Mouse (Mus musculus): ENCODE results near the gene Hdac11. TPM values are rescaled to one million over a fixed set of nuclear protein-coding genes. Genes with fewer than 3 reads are reported as not detected.

Hdac11 gene
- total and polyA plus RNA-seq, 3 experiments, result 17.4 to 22.7 (median 18.4) TPM

- Histone ChIP-seq H3K4me3 (no peak overlapping the region), H3K27me3 (ENCODE audit: control insufficient read depth, insufficient read depth, low read length) (no peaks in the 10 kb centered on the region), H3K36me3 (ENCODE audit: control insufficient read depth, insufficient read depth, low read length) (no peaks in the 10 kb centered on the region), H3K9ac (ENCODE audit: low read depth, low read length) (no peak overlapping the region), H3K79me2 (replicated peaks; ENCODE audit: control insufficient read depth, insufficient read depth, low read length) (no peaks in the 10 kb centered on the region), H3K4me1 (ENCODE audit: control insufficient read depth, insufficient read depth, low read length) (peaks cover 3% of the 10 kb centered on the region), H3K27ac (no peak overlapping the region)
- DNase-seq, result peak; percentile 68 to 82
- WGBS, result 14% methylated on average over 3 of the region's 3 CpGs
- intact Hi-C loops (cut with DNase I), result no loop called here
- TF ChIP-seq CTCF (IDR thresholded peaks at IDR 0.05) (no peak), POLR2A (IDR thresholded peaks at IDR 0.05; ENCODE audit: insufficient read depth, low read depth, low read length) (no peak), EP300 (IDR thresholded peaks at IDR 0.05; ENCODE audit: insufficient read depth, low read depth, low read length) (0 out of 2 replicates have a peak, but pooled peaks have one; percentile 14)
These were observed 3.9 kb downstream of the Hdac11 start for GRCm38 (mm10) chr6:91160399-91160798.

- 89% methylated on average over 2 of the region's 2 CpGs for WGBS
- DNase-seq, result no peak
- intact Hi-C loops (cut with DNase I), result no loop called here
- Histone ChIP-seq H3K9ac (ENCODE audit: low read depth, low read length) (no peak overlapping the region), H3K27ac (no peak overlapping the region), H3K4me1 (ENCODE audit: control insufficient read depth, insufficient read depth, low read length) (peaks cover 3% of the 10 kb centered on the region), H3K36me3 (ENCODE audit: control insufficient read depth, insufficient read depth, low read length) (no peaks in the 10 kb centered on the region), H3K27me3 (ENCODE audit: control insufficient read depth, insufficient read depth, low read length) (no peaks in the 10 kb centered on the region), H3K4me3 (no peak overlapping the region), H3K79me2 (replicated peaks; ENCODE audit: control insufficient read depth, insufficient read depth, low read length) (no peaks in the 10 kb centered on the region)
- TF ChIP-seq CTCF (IDR thresholded peaks at IDR 0.05) (no peak), EP300 (IDR thresholded peaks at IDR 0.05; ENCODE audit: insufficient read depth, low read depth, low read length) (no peak), POLR2A (IDR thresholded peaks at IDR 0.05; ENCODE audit: insufficient read depth, low read depth, low read length) (no peak)
These were observed 4.5 kb downstream of the Hdac11 start for GRCm38 (mm10) chr6:91160976-91161375.

GRCm38 (mm10) chr6:91161506-91162235 is 5.2 kb downstream of the Hdac11 start:
- intact Hi-C loops (cut with DNase I), result no loop called here

GRCm38 (mm10) chr6:91162314-91162713 is 5.8 kb downstream of the Hdac11 start:
- Histone ChIP-seq H3K79me2 (replicated peaks; ENCODE audit: control insufficient read depth, insufficient read depth, low read length) (no peaks in the 10 kb centered on the region), H3K27ac (no peak overlapping the region), H3K9ac (ENCODE audit: low read depth, low read length) (no peak overlapping the region), H3K27me3 (ENCODE audit: control insufficient read depth, insufficient read depth, low read length) (no peaks in the 10 kb centered on the region), H3K4me3 (no peak overlapping the region), H3K4me1 (ENCODE audit: control insufficient read depth, insufficient read depth, low read length) (no peaks in the 10 kb centered on the region), H3K36me3 (ENCODE audit: control insufficient read depth, insufficient read depth, low read length) (no peaks in the 10 kb centered on the region)
- DNase-seq, result no peak
- TF ChIP-seq EP300 (IDR thresholded peaks at IDR 0.05; ENCODE audit: insufficient read depth, low read depth, low read length) (no peak), CTCF (IDR thresholded peaks at IDR 0.05) (no peak)
- 94% methylated on average over 5 of the region's 5 CpGs for WGBS
- intact Hi-C loops (cut with DNase I), result no loop called here

More at GRCm38 (mm10) chr6:91161506-91162235, 5.2 kb downstream of the Hdac11 start:
- Histone ChIP-seq H3K4me1 (ENCODE audit: control insufficient read depth, insufficient read depth, low read length) (peaks cover 3% of the 10 kb centered on the region), H3K9ac (ENCODE audit: low read depth, low read length) (no peak overlapping the region), H3K27me3 (ENCODE audit: control insufficient read depth, insufficient read depth, low read length) (no peaks in the 10 kb centered on the region), H3K27ac (no peak overlapping the region), H3K79me2 (replicated peaks; ENCODE audit: control insufficient read depth, insufficient read depth, low read length) (no peaks in the 10 kb centered on the region), H3K4me3 (no peak overlapping the region), H3K36me3 (ENCODE audit: control insufficient read depth, insufficient read depth, low read length) (no peaks in the 10 kb centered on the region)
- TF ChIP-seq CTCF (IDR thresholded peaks at IDR 0.05) (no peak), EP300 (IDR thresholded peaks at IDR 0.05; ENCODE audit: insufficient read depth, low read depth, low read length) (no peak), POLR2A (IDR thresholded peaks at IDR 0.05; ENCODE audit: insufficient read depth, low read depth, low read length) (no peak)
- 83% methylated on average over 6 of the region's 6 CpGs for WGBS
- no peak for DNase-seq

GRCm38 (mm10) chr6:91163195-91163911 is 6.9 kb downstream of the Hdac11 start:
- 67% methylated on average over 5 of the region's 5 CpGs for WGBS
- Histone ChIP-seq H3K27ac (no peak overlapping the region), H3K4me1 (ENCODE audit: control insufficient read depth, insufficient read depth, low read length) (no peaks in the 10 kb centered on the region), H3K4me3 (no peak overlapping the region), H3K9ac (ENCODE audit: low read depth, low read length) (no peak overlapping the region), H3K79me2 (replicated peaks; ENCODE audit: control insufficient read depth, insufficient read depth, low read length) (no peaks in the 10 kb centered on the region), H3K27me3 (ENCODE audit: control insufficient read depth, insufficient read depth, low read length) (no peaks in the 10 kb centered on the region), H3K36me3 (ENCODE audit: control insufficient read depth, insufficient read depth, low read length) (no peaks in the 10 kb centered on the region)
- intact Hi-C loops (cut with DNase I), result no loop called here
- no peak for TF ChIP-seq EP300 (IDR thresholded peaks at IDR 0.05; ENCODE audit: insufficient read depth, low read depth, low read length)
- no peak for DNase-seq

- no peak overlapping the region for H3K9ac ChIP-seq (ENCODE audit: low read depth, low read length)
- no peak for DNase-seq
- no peaks in the 10 kb centered on the region for H3K4me1 ChIP-seq (ENCODE audit: control insufficient read depth, insufficient read depth, low read length)
- no peak overlapping the region for H3K4me3 ChIP-seq
- intact Hi-C loops (cut with DNase I), result loop anchor here (2.0 kb wide), 1 partner anchor 250 kb away; no protein-coding TSS in a partner anchor
- H3K27me3 ChIP-seq (ENCODE audit: control insufficient read depth, insufficient read depth, low read length), result no peaks in the 10 kb centered on the region
- TF ChIP-seq CTCF (IDR thresholded peaks at IDR 0.05), result no peak
- no peak for TF ChIP-seq POLR2A (IDR thresholded peaks at IDR 0.05; ENCODE audit: insufficient read depth, low read depth, low read length)
- TF ChIP-seq EP300 (IDR thresholded peaks at IDR 0.05; ENCODE audit: insufficient read depth, low read depth, low read length), result no peak
- H3K27ac ChIP-seq, result no peak overlapping the region
- no peaks in the 10 kb centered on the region for H3K79me2 ChIP-seq (replicated peaks; ENCODE audit: control insufficient read depth, insufficient read depth, low read length)
- H3K36me3 ChIP-seq (ENCODE audit: control insufficient read depth, insufficient read depth, low read length), result no peaks in the 10 kb centered on the region
- WGBS, result 86% methylated on average over 2 of the region's 2 CpGs
These were observed 8.1 kb downstream of the Hdac11 start for GRCm38 (mm10) chr6:91164584-91164983.

Measured in heart, adult 2 months (tissue).